Mouse (Mus musculus): ENCODE data around the gene Uaca. TPM values are rescaled to one million over a fixed set of nuclear protein-coding genes. Genes with fewer than 3 reads are reported as not detected.

Gene Uaca
- total RNA-seq, 4 experiments from 2014 or later: 6.3 to 9.2 (median 7.9) TPM

Other genes starting within 250 kb of the Uaca start
- gene Lrrc49, start 106.4 kb upstream of the Uaca start, total RNA-seq (2022): 10 to 100 TPM; 54.6 to 70.3 (median 63.6) TPM
- 10 to 100 TPM; 37.2 to 41.6 (median 39.2) TPM for gene Larp6, start 81.6 kb upstream of the Uaca start, total RNA-seq (2022)

Measured in layer of hippocampus, adult 8-10 months (tissue).